Mouse (Mus musculus): ENCODE results near the gene Acot3.

The Acot3 gene

DNA sequence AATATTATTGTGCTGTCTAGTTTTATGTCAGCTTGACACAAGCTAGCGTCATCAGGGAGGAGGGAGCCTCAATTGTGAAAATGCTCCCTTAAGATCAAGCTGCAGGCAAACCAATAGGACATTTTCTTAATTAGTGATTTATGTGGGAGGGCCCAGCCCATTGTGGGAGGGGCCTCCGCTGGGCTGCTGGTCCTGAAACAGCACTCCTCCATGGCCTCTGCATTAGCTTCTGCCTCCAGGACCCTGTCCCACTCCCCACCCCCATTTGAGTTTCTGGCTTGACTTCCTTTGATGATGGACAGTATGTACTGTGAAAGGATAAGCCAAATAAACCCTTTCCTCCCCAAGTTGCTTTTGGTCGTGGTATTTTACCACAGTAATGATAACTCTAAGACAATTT lies 55.1 kb downstream of the Acot3 start:
- DNase-seq = no peak

DNA sequence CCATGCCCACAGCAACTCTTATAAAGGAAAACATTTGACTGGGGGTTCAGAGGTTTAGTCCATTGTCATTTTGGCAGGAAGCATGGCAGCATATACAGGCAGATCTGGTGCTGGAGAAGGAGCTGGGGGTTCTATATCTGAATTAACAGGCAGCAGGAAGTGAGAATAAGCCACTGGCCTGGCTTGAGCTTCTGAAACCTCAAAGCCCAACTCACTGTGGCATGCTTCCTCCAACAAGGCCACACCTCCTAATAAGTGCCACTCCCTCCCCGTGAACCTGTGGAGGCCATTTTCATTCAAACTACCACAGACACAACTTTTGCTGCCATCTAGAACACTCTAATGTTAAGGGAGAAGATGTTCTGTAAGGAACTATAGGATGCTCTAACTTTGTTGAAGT lies 55.7 kb downstream of the Acot3 start:
- DNase-seq = no peak

DNA sequence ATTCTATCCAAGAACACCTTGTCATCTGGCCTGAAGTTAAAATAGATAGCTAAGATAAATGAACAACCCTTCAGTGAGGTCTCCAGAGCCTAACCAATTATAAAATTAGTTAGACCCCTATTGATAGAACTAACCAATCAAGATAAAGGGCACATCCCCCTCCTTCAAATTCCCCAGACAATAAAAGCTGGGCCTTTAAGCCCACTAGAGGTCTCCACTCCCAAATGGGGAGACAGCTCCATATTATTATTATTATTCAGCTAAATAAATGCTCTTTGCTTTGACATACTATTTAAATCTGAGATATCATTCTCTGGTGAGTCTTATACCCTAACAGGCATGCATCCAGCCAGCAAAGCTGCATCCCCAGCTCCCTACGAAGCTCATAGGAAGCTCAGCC lies 58.0 kb downstream of the Acot3 start:
- DNase-seq = no peak

Data from embryo, embryonic 11 days (tissue).